Mouse (Mus musculus): ENCODE measurements at regions not wholly inside any gene's neighbourhood (a gene's known extent, or its start where the extent isn't known, plus 50 kb on each side); places are given as distances from the start of the nearest gene placed in this dataset.
A peak's percentile ranks its signal among the peaks of the same experiment; 100 is the strongest.

GRCm38 (mm10) chr13:44250474-44251201 lies 466.1 kb downstream of the Cd83 start:
- DNase-seq = no peak

GRCm38 (mm10) chr13:44251503-44251902 lies 466.9 kb downstream of the Cd83 start:
- DNase-seq = no peak

- DNase-seq = no peak
These were observed 467.9 kb downstream of the Cd83 start for GRCm38 (mm10) chr13:44252496-44252895.

- DNase-seq = no peak
These were observed 470.9 kb upstream of the Jarid2 start for GRCm38 (mm10) chr13:44258422-44258821.

- DNase-seq = no peak
These were observed 469.2 kb upstream of the Jarid2 start for GRCm38 (mm10) chr13:44260039-44260438.

- DNase-seq = peak; percentile 28 to 31
These were observed 468.5 kb upstream of the Jarid2 start for GRCm38 (mm10) chr13:44260637-44261333.

- no peak for DNase-seq
These were observed 456.3 kb upstream of the Jarid2 start for GRCm38 (mm10) chr13:44272746-44273524.

DNA sequence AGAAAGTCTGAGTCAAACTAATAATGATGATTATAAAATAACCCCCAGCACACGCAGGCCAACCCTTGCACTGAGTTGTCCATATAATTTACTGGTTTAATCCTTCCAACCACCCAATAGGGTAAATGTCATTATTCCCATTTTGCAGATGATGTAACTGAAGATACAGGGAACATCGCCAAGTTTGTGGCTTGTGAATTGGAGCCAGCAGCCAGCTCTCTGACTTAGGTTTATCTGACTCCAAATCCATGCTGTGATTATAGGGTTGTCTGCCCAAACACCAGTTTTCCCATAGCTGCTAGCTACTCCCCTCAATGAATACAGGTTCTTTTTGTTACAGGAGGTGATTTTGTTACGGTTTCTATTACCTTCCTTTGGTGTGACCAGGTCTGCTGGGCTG lies 451.3 kb upstream of the Jarid2 start:
- no peak for DNase-seq

DNA sequence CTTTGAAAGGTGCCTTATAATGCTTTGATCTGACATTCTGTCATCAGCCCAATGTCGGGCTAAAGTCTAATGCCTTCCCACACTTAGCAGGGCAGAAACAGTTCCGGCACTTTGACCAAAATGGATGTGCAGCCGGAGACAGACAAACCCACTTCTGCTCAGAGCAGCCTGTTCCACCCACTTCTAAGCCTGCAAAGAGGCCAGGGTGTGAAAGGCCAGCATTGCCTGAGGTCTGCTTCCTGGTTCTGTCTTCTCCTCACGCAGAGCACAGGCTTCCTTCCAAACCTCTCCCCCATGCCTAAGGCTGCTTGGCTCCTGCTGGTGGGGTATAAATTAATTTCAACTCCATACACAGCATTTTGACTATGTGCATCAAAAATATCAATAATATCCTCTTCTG lies 450.2 kb upstream of the Jarid2 start:
- no peak for DNase-seq

- DNase-seq = no peak
These were observed 449.0 kb upstream of the Jarid2 start for GRCm38 (mm10) chr13:44280296-44280695.

GRCm38 (mm10) chr13:44281796-44282195 lies 447.5 kb upstream of the Jarid2 start:
- DNase-seq = no peak

DNA sequence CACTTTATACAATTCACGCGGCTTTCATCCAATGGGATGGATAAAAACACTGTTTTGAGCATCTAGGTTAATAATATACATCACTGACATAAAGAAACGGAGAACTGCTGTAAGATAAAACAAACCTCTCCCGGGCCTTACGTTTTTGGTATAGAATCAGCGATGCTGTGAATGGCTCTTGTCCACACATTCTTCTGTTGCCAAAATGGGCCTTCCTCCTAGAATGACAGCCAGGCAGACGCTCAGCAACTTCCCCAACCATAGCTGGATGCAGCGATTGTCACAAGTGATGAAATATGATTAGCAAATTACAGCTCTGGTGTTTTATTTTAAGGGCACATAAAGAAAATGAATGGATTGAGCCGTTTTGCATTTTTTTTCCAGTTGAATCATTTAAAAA lies 447.0 kb upstream of the Jarid2 start:
- no peak for DNase-seq

- DNase-seq = no peak
These were observed 446.3 kb upstream of the Jarid2 start for GRCm38 (mm10) chr13:44282731-44283571.

DNA sequence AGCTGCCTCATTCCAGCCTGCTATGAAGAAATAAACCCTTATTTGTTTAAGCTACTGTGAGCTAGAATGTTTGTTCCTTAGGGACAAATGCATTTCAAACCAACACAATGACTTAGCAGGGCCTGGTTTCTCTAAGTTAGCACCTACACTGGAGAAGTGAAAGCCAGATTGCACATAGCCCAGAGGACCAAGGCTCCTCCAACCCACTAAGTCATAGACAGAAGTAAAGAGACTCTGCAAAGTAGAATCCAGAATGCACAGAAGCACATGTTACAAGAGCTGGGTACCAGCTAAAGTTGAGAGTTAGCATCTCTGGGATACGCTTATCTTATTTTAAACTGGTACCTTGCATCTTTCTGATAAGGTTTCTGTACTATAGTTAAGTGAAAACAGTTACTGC lies 443.4 kb upstream of the Jarid2 start:
- no peak for DNase-seq

- DNase-seq = no peak
These were observed 439.1 kb upstream of the Jarid2 start for GRCm38 (mm10) chr13:44290199-44290598.

- no peak for DNase-seq
These were observed 436.7 kb upstream of the Jarid2 start for GRCm38 (mm10) chr13:44292476-44293056.

DNA sequence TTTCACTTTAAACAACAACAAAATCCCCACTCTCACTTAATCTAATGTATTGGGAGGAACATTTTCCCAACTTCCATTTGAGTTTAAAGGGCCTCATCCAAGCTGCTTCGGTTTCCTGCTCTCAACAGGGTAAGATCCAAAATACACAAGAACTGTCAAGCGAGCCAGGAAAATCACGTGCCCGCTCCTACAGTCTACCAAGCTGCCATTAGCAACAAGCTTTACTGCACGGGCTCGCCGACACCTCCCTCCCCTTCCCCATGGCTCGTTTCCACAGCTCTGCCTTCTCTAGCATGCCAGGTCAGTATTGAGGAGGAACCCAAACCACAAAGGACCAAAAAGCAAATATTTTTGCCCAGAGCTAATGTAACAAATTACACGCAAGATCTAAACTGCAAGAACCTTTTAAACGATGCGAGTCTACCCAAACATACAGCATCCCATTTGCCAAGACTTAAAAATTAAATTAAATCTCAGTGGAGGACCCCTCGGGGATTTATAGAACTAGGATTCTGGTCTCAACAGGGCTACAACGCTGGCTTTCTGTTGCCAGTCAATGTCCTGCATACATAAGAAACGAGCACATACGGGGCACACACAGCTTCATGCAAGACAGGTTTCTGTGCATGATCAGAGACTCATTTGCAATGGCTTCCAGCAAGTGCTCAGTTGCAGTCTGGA lies 435.4 kb upstream of the Jarid2 start:
- peak; percentile 64 to 68 for DNase-seq

- no peak for DNase-seq
These were observed 433.7 kb upstream of the Jarid2 start for GRCm38 (mm10) chr13:44295621-44296020.

GRCm38 (mm10) chr13:44300611-44301010 lies 428.7 kb upstream of the Jarid2 start:
- no peak for DNase-seq

GRCm38 (mm10) chr13:44301215-44301614 lies 428.1 kb upstream of the Jarid2 start:
- DNase-seq = no peak

DNA sequence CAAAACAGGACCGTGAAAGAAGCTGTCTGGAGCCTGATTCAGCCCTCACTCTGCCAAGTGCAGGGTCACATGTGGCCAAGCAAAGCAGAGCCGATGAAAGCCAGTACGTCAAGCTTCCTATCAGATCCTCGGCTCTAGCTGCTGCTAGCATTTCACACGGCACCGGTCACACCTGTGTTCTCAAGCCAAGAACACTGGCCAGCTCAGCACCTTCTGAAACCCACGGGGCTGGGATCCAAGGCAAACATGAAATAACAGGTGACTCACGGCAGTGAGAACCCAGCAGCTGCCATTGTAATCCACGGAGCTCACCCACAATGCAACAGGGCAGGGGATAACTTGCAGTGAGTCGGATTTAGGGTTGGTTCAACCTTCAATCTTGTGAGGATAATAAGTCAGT lies 427.3 kb upstream of the Jarid2 start:
- peak; percentile 69 to 72 for DNase-seq

Measured in kidney, adult 8-10 months (tissue).